Mouse (Mus musculus) leukemia stem cell, adult 10-12 weeks (primary cell): ENCODE data around the gene Aldh3a1. TPM values are rescaled to one million over a fixed set of nuclear protein-coding genes. Genes with fewer than 3 reads are reported as not detected.

Experiments
- polyA plus RNA-seq: library from polyadenylated mRNA; stranded (reverse); fragments of >175 nt; gene quantifications from 2 replicates; pipeline ENCODE4 v1.2.3, GENCODE M21; 2012; ENCODE audit warnings: low replicate concordance

Aldh3a1 gene
- polyA plus RNA-seq: not detected in 2 replicates

GRCm38 (mm10) chr11:61207487-61208246 lies at the start of gene Aldh3a1:
TSS of gene Aldh3a1 (plus strand) at chr11:61207537.

GRCm38 (mm10) chr11:61174821-61175658 lies 32.3 kb upstream of the Aldh3a1 start, which contains the start of gene Usp22:
TSS of gene Usp22 (minus strand) at chr11:61175055.

GRCm38 (mm10) chr11:61266551-61267533 lies 59.5 kb downstream of the Aldh3a1 start, which contains the start of gene Aldh3a2:
TSS of gene Aldh3a2 (minus strand) at chr11:61267464.

Other genes starting within 250 kb of the Aldh3a1 start
- 0.16 TPM in 1 of 2 replicates, not detected in the other for gene Kcnj12, start 185.0 kb upstream of the Aldh3a1 start, polyA plus RNA-seq
- gene Tnfrsf13b, start 80.8 kb upstream of the Aldh3a1 start, polyA plus RNA-seq: 74.3 and 118 TPM in 2 replicates
- gene Usp22, start 32.5 kb upstream of the Aldh3a1 start, polyA plus RNA-seq: 3.5 and 13.4 TPM in 2 replicates
- 5.4 and 6.1 TPM in 2 replicates for gene Aldh3a2, start 59.9 kb downstream of the Aldh3a1 start, polyA plus RNA-seq
- gene Slc47a2, start 135.3 kb downstream of the Aldh3a1 start, polyA plus RNA-seq: not detected in 2 replicates
- gene Slc47a1, start 170.8 kb downstream of the Aldh3a1 start, polyA plus RNA-seq: not detected in 2 replicates
- gene Rnf112, start 246.6 kb downstream of the Aldh3a1 start, polyA plus RNA-seq: not detected in 2 replicates